Mouse (Mus musculus) E14TG2a.4 (cell line): Measurements from ENCODE around the gene Ddx21.

ENCODE experiments used
- CTCF ChIP-seq: conservative IDR thresholded peaks from 2 replicates; pipeline ENCODE4 v1.5.1; 2014; ENCODE audit warnings: low read length
- NANOG ChIP-seq: IDR thresholded peaks from 2 replicates; pipeline ENCODE4 v1.6.1; 2014; ENCODE audit warnings: borderline replicate concordance, low read length, mixed read lengths

GRCm38 (mm10) chr10:62542928-62543327 is 59.2 kb downstream of the Ddx21 start:
- TF ChIP-seq CTCF (no peak), NANOG (no peak)
